Mouse (Mus musculus): ENCODE results near the gene Adcy3.

The Adcy3 gene

GRCm38 (mm10) chr12:4180507-4180906 lies 47.6 kb downstream of the Adcy3 start:
- DNase-seq (ENCODE audit: low spot score in 2 of 2): no peak

GRCm38 (mm10) chr12:4184648-4185047 lies 51.7 kb downstream of the Adcy3 start:
- no peak for DNase-seq (ENCODE audit: low spot score in 2 of 2)

- no peak for DNase-seq (ENCODE audit: low spot score in 2 of 2)
These were observed 55.5 kb downstream of the Adcy3 start for GRCm38 (mm10) chr12:4188171-4189059.

GRCm38 (mm10) chr12:4189060-4189447 lies 56.2 kb downstream of the Adcy3 start:
- no peak for DNase-seq (ENCODE audit: low spot score in 2 of 2)

- no peak for DNase-seq (ENCODE audit: low spot score in 2 of 2)
These were observed 59.6 kb downstream of the Adcy3 start for GRCm38 (mm10) chr12:4192514-4192913.

- DNase-seq (ENCODE audit: low spot score in 2 of 2): no peak
These were observed 60.3 kb downstream of the Adcy3 start for GRCm38 (mm10) chr12:4193025-4193740.

- DNase-seq (ENCODE audit: low spot score in 2 of 2): no peak
These were observed 61.7 kb downstream of the Adcy3 start for GRCm38 (mm10) chr12:4194643-4195042.

- DNase-seq (ENCODE audit: low spot score in 2 of 2): no peak
These were observed 65.8 kb downstream of the Adcy3 start for GRCm38 (mm10) chr12:4198702-4199101.

- no peak for DNase-seq (ENCODE audit: low spot score in 2 of 2)
These were observed 66.4 kb downstream of the Adcy3 start for GRCm38 (mm10) chr12:4199271-4199670.

GRCm38 (mm10) chr12:4201454-4202200 lies 68.7 kb downstream of the Adcy3 start:
- DNase-seq (ENCODE audit: low spot score in 2 of 2): no peak

GRCm38 (mm10) chr12:4202206-4202605 lies 69.3 kb downstream of the Adcy3 start:
- peak in 1 of 2 experiments; percentile 3 for DNase-seq (ENCODE audit: low spot score in 2 of 2)

- DNase-seq (ENCODE audit: low spot score in 2 of 2): no peak
These were observed 73.2 kb downstream of the Adcy3 start for GRCm38 (mm10) chr12:4206106-4206505.

GRCm38 (mm10) chr12:4208405-4209133 lies 75.7 kb downstream of the Adcy3 start:
- peak; percentile 56 to 72 for DNase-seq (ENCODE audit: low spot score in 2 of 2)

GRCm38 (mm10) chr12:4209196-4209595 lies 76.3 kb downstream of the Adcy3 start:
- DNase-seq (ENCODE audit: low spot score in 2 of 2): no peak

- no peak for DNase-seq (ENCODE audit: low spot score in 2 of 2)
These were observed 78.3 kb downstream of the Adcy3 start for GRCm38 (mm10) chr12:4211174-4211573.

- DNase-seq (ENCODE audit: low spot score in 2 of 2): no peak
These were observed 80.0 kb downstream of the Adcy3 start for GRCm38 (mm10) chr12:4212908-4213307.

- no peak for DNase-seq (ENCODE audit: low spot score in 2 of 2)
These were observed 97.3 kb downstream of the Adcy3 start for GRCm38 (mm10) chr12:4230156-4230555.

- no peak for DNase-seq (ENCODE audit: low spot score in 2 of 2)
These were observed 99.9 kb downstream of the Adcy3 start for GRCm38 (mm10) chr12:4232777-4233176.

- DNase-seq (ENCODE audit: low spot score in 2 of 2): peak; percentile 92 to 95
These were observed 100.9 kb downstream of the Adcy3 start, which contains the start of the genes Ptrhd1 and Cenpo for GRCm38 (mm10) chr12:4233572-4234508. Gene Ptrhd1 (plus strand): TSS chr12:4234027. Gene Cenpo (minus strand): TSS chr12:4234294.

- DNase-seq (ENCODE audit: low spot score in 2 of 2): no peak
These were observed 104.6 kb downstream of the Adcy3 start for GRCm38 (mm10) chr12:4237481-4237880.

Data from frontal cortex, postnatal 14 days (tissue).